Mouse (Mus musculus): ENCODE results near the gene Gm49510. TPM values are rescaled to one million over a fixed set of nuclear protein-coding genes. Genes with fewer than 3 reads are reported as not detected.
A peak's percentile ranks its signal among the peaks of the same experiment; 100 is the strongest.

The Gm49510 gene
- polyA plus RNA-seq, 1 experiment from 2014 or later = not detected

DNA sequence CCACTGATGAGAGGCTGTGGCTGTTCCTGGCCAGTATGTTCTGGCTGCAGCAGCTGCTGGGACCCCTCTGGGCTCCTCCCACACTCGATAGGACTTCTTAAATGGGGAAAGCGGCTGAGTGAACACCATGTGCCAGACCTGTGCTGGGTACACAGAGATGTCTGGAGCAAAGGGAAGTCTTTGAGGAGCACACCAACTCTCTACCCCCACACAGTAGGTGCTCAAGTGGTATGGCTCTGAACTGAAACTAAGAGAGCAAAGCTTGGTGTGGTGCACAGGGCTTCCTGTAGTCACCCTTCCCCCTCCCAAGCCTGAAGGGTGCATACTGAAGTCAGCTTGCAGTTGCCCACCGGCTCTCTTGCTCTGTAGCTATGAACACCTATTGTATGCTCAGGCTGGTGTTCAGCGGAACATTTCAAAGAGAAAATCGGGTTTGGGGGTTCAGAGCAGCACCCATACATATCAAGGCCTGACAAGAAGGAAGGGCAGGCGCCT is 913 bp upstream of the Gm49510 start:
- H3K27me3 ChIP-seq (ENCODE audit: control insufficient read depth, insufficient read depth, low read length) = no peaks in the 10 kb centered on the region
- WGBS = 39% methylated on average over 6 of the region's 6 CpGs
- H3K9ac ChIP-seq (ENCODE audit: low read length) = peak overlapping the region; percentile 87
- H3K27ac ChIP-seq (replicated peaks in 1 of 2; ENCODE audit: control insufficient read depth in 1 of 2, insufficient read depth in 1 of 2, low read depth in 2 of 2, low read length in 2 of 2) = peak overlapping the region in 1 of 2 experiments; percentile 80; a peak in 2 of 4 replicates
- ATAC-seq (ENCODE audit: insufficient number of reproducible peaks, insufficient read depth, low FRiP score, low read depth) = no peak
- H3K4me2 ChIP-seq (ENCODE audit: low read length) = peak overlapping the region; percentile 92
- no peaks in the 10 kb centered on the region for H3K9me3 ChIP-seq (ENCODE audit: control insufficient read depth, low read length)
- peaks cover 34% of the 10 kb centered on the region for H3K36me3 ChIP-seq (ENCODE audit: control insufficient read depth, insufficient read depth, low read length)
- H3K4me1 ChIP-seq (ENCODE audit: control insufficient read depth in 2 of 2, insufficient read depth in 2 of 2, low read length in 2 of 2) = peaks cover 45 to 66% of the 10 kb centered on the region in 2 experiments
- peak overlapping the region in 1 of 2 experiments; percentile 82; a peak in 2 of 4 replicates for H3K4me3 ChIP-seq (ENCODE audit: control insufficient read depth in 1 of 2, insufficient read depth in 1 of 2, low read depth in 1 of 2, low read length in 2 of 2)

DNA sequence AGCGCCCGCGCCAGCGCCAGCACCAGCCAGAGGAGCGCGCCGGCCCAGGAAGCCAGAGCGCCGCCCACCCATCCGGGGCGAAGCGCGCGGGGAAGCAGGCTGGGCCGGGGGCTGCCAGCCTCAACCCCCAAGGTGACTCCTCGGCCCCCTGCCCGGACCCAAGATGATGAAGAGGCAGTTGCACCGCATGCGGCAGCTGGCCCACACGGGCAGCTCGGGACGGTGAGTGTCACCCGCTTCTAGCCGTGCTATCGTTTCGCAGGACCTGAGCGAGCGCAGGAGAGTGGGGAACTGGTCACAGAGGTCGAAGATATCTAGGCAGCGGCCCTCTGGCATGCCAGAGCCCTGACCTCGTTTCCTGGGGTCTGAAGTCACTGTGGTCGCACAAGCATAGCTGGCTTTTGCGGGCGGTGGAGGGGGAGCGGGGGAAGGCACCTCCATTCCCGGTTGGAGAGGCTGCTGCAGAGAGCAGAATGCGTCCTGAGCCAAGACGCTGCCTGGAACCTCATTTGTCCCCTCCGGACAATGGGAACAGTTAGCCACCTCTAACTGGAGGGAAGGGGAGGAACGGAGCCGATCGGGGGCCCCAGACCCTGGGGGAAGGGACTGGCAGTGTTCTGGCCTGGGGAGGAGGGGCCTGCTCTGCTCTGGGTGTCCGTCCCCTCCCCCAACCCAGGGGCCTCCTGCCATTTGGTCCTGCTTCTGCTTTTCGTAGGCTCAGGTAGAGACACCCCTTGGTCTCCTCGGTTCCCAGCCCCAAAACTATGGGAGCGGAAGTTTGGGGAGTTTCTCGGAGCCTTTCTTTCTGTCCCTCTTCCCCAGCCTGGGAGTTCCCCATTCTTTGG is 495 bp downstream of the Gm49510 start, which contains the start of gene Sh3bp1:
Sh3bp1 (plus strand) TSS at position 29 of the 845 bp plus-strand sequence.
- H3K4me1 ChIP-seq (ENCODE audit: control insufficient read depth in 2 of 2, insufficient read depth in 2 of 2, low read length in 2 of 2) = peaks cover 31 to 52% of the 10 kb centered on the region in 2 experiments
- WGBS = under 1% methylated on average over 34 of the region's 47 CpGs

DNA sequence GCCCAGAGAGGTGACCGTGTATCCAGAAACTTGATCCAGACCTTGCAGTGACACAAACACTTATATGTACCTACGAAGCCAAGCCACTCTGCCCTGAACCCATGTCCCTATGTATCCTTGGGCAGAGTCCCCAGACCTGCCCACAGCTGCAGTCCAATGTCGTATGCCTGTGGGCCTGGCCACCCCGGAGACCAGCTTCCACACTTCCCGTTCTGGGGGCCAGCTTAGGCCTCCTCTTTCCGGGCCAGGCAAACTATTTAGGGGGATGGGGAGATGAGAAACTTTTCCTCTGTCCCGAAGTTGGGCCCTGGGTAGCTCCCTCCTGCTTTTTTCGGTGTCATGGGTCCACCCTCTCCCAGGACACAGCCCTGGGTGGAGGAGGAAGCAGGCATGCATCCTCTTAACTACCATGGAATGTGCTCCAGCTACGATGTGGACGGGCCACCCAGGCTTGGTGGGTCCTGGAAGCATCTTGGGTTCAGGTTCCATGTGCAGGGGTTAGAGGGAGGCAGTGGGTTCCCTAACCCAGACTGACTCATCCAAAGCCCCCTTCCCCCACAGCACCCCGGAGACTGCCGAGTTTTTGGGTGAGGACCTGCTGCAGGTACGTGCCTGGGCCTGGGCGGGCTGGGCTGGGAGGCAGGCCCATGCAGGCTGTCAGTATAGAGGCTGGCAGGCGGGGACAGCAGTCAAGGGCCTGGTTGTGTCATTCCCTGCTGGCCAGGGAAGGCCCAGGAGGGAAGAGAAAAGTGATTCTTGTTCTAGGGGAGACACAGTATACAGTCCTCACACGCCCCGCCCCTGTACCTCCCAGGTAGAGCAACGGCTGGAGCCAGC is 1.3 kb downstream of the Gm49510 start:
- Histone ChIP-seq H3K4me3 (ENCODE audit: control insufficient read depth in 1 of 2, insufficient read depth in 1 of 2, low read depth in 1 of 2, low read length in 2 of 2) (peak overlapping the region; percentile 82 to 95), H3K9me3 (ENCODE audit: control insufficient read depth, low read length) (no peaks in the 10 kb centered on the region), H3K4me1 (ENCODE audit: control insufficient read depth in 2 of 2, insufficient read depth in 2 of 2, low read length in 2 of 2) (peaks cover 28 to 47% of the 10 kb centered on the region in 2 experiments), H3K4me2 (ENCODE audit: low read length) (peak overlapping the region; percentile 92), H3K36me3 (ENCODE audit: control insufficient read depth, insufficient read depth, low read length) (peaks cover 43% of the 10 kb centered on the region), H3K27me3 (ENCODE audit: control insufficient read depth, insufficient read depth, low read length) (no peaks in the 10 kb centered on the region), H3K9ac (ENCODE audit: low read length) (peak overlapping the region; percentile 87), H3K27ac (replicated peaks in 1 of 2; ENCODE audit: control insufficient read depth in 1 of 2, insufficient read depth in 1 of 2, low read depth in 2 of 2, low read length in 2 of 2) (peak overlapping the region in 1 of 2 experiments; percentile 80; a peak in 3 of 4 replicates)
- no peak for ATAC-seq (ENCODE audit: insufficient number of reproducible peaks, insufficient read depth, low FRiP score, low read depth)
- 13% methylated on average over 18 of the region's 18 CpGs for WGBS

More for the DNA sequence above, 495 bp downstream of the Gm49510 start, which contains the start of gene Sh3bp1:
- Histone ChIP-seq H3K4me2 (ENCODE audit: low read length) (peak within 1 kb of the TSS; percentile 92), H3K27me3 (ENCODE audit: control insufficient read depth, insufficient read depth, low read length) (no peaks in the 10 kb centered on the region), H3K4me3 (ENCODE audit: control insufficient read depth in 1 of 2, insufficient read depth in 1 of 2, low read depth in 1 of 2, low read length in 2 of 2) (peak within 1 kb of the TSS; percentile 82 to 95), H3K9ac (ENCODE audit: low read length) (peak within 1 kb of the TSS; percentile 87), H3K9me3 (ENCODE audit: control insufficient read depth, low read length) (no peaks in the 10 kb centered on the region), H3K36me3 (ENCODE audit: control insufficient read depth, insufficient read depth, low read length) (peaks cover 39% of the 10 kb centered on the region), H3K27ac (replicated peaks in 1 of 2; ENCODE audit: control insufficient read depth in 1 of 2, insufficient read depth in 1 of 2, low read depth in 2 of 2, low read length in 2 of 2) (peak within 1 kb of the TSS; percentile 70 to 80)
- ATAC-seq (ENCODE audit: insufficient number of reproducible peaks, insufficient read depth, low FRiP score, low read depth) = no peak

DNA sequence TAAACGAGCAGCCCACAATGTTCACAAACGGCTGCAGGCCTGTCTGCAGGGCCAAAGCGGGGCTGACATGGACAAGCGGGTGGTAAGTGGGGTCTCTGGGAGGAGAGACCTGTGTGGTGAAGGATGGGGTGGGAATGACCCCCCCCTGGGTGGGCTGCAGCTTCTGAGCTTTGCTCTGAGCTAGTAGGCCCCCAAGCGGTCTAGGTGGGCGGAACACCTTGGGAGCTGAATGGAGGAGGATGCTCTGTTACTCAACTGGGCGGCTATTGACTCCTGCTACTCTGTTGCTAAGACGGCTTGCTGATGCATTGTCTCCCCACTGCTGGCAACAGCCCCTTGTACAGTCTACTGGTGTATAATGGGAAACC is 1.9 kb downstream of the Gm49510 start:
- ATAC-seq (ENCODE audit: insufficient number of reproducible peaks, insufficient read depth, low FRiP score, low read depth) = no peak

DNA sequence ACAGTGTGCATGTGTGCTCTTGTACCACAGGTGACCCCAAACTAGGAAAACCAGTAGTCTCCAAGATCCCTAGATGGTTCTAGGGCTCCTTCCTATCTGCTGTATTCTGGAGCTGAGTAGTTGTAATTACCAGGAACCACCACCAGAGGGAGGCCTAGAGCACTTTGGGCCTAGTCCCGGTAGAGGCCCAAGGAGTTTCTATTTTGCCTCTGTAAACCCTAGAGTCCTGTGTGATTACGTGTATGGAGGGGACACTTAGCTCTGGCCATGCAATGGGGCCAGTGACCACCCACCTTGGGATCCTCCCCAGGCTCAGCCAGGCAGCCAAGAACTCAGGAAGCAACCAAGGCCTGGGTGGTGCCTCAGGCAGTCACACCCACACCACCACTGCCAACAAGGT is 3.8 kb downstream of the Gm49510 start:
- 2% methylated on average over 2 of the region's 2 CpGs for WGBS
- Histone ChIP-seq H3K4me2 (ENCODE audit: low read length) (no peak overlapping the region), H3K9ac (ENCODE audit: low read length) (peak overlapping the region; percentile 56), H3K27ac (replicated peaks in 1 of 2; ENCODE audit: control insufficient read depth in 1 of 2, insufficient read depth in 1 of 2, low read depth in 2 of 2, low read length in 2 of 2) (no peak overlapping the region), H3K4me1 (ENCODE audit: control insufficient read depth in 2 of 2, insufficient read depth in 2 of 2, low read length in 2 of 2) (peaks cover 13 to 27% of the 10 kb centered on the region in 2 experiments), H3K9me3 (ENCODE audit: control insufficient read depth, low read length) (no peaks in the 10 kb centered on the region), H3K36me3 (ENCODE audit: control insufficient read depth, insufficient read depth, low read length) (peaks cover 64% of the 10 kb centered on the region), H3K4me3 (ENCODE audit: control insufficient read depth in 1 of 2, insufficient read depth in 1 of 2, low read depth in 1 of 2, low read length in 2 of 2) (no peak overlapping the region), H3K27me3 (ENCODE audit: control insufficient read depth, insufficient read depth, low read length) (no peaks in the 10 kb centered on the region)
- ATAC-seq (ENCODE audit: insufficient number of reproducible peaks, insufficient read depth, low FRiP score, low read depth) = no peak

More for the DNA sequence above, 1.9 kb downstream of the Gm49510 start:
- no peak overlapping the region for H3K27ac ChIP-seq (replicated peaks in 1 of 2; ENCODE audit: control insufficient read depth in 1 of 2, insufficient read depth in 1 of 2, low read depth in 2 of 2, low read length in 2 of 2)
- peaks cover 23 to 41% of the 10 kb centered on the region in 2 experiments for H3K4me1 ChIP-seq (ENCODE audit: control insufficient read depth in 2 of 2, insufficient read depth in 2 of 2, low read length in 2 of 2)
- peaks cover 46% of the 10 kb centered on the region for H3K36me3 ChIP-seq (ENCODE audit: control insufficient read depth, insufficient read depth, low read length)
- 58% methylated on average over 8 of the region's 8 CpGs for WGBS
- H3K4me3 ChIP-seq (ENCODE audit: control insufficient read depth in 1 of 2, insufficient read depth in 1 of 2, low read depth in 1 of 2, low read length in 2 of 2) = peak overlapping the region in 1 of 2 experiments; percentile 82; a peak in 1 of 4 replicates
- no peaks in the 10 kb centered on the region for H3K9me3 ChIP-seq (ENCODE audit: control insufficient read depth, low read length)
- peak overlapping the region; percentile 87; the same call in 1 of the 2 replicates for H3K9ac ChIP-seq (ENCODE audit: low read length)
- H3K4me2 ChIP-seq (ENCODE audit: low read length) = peak overlapping the region; percentile 92
- no peaks in the 10 kb centered on the region for H3K27me3 ChIP-seq (ENCODE audit: control insufficient read depth, insufficient read depth, low read length)

DNA sequence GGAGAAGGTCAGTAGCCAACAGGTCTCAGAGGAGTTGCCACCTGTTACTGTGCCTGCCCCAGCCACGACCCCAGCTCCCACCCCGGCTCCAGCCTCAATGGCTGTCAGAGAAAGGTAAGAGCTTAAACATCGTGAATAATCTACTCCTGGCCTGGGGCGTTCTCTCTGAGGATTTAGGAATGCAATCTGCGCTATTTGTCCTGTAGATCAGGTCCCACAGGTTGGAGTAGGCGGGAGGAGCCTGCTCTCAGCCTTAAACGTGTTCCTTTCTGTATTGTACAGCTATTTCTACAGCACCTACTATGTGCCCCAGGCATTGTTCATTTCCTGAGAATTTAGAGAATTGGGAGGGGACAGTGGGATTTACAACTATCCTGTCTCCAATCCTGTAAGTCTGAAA is 8.9 kb downstream of the Gm49510 start:
- peaks cover 0 to 3% of the 10 kb centered on the region in 2 experiments; a peak in 2 of 4 replicates for H3K4me1 ChIP-seq (ENCODE audit: control insufficient read depth in 2 of 2, insufficient read depth in 2 of 2, low read length in 2 of 2)
- H3K9ac ChIP-seq (ENCODE audit: low read length) = no peak overlapping the region
- WGBS = 78% methylated on average over 7 of the region's 7 CpGs
- no peaks in the 10 kb centered on the region for H3K9me3 ChIP-seq (ENCODE audit: control insufficient read depth, low read length)
- no peak overlapping the region for H3K27ac ChIP-seq (replicated peaks in 1 of 2; ENCODE audit: control insufficient read depth in 1 of 2, insufficient read depth in 1 of 2, low read depth in 2 of 2, low read length in 2 of 2)
- H3K4me2 ChIP-seq (ENCODE audit: low read length) = no peak overlapping the region
- no peak for ATAC-seq (ENCODE audit: insufficient number of reproducible peaks, insufficient read depth, low FRiP score, low read depth)
- H3K27me3 ChIP-seq (ENCODE audit: control insufficient read depth, insufficient read depth, low read length) = no peaks in the 10 kb centered on the region
- H3K4me3 ChIP-seq (ENCODE audit: control insufficient read depth in 1 of 2, insufficient read depth in 1 of 2, low read depth in 1 of 2, low read length in 2 of 2) = no peak overlapping the region
- H3K36me3 ChIP-seq (ENCODE audit: control insufficient read depth, insufficient read depth, low read length) = peaks cover 84% of the 10 kb centered on the region

DNA sequence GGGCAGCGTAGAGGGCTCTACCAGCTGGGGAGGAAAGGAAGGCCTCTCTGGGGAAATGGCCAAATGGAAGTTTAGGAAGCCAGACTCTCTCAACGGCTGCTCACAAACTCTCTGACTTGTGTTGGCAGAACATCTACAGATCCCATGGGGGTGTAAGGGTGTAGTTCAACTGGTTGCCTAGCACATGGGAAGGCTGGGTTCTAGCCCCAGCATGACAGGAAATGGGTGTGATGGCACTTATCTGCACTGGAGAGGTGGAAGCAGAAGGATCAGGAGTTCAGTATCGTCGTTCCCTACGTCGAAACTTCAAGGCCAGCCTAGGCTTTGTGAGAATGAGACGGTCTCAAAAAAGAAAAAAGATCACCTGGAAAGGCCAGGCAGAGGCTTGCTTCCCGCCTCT is 9.5 kb downstream of the Gm49510 start:
- no peak overlapping the region for H3K4me2 ChIP-seq (ENCODE audit: low read length)
- H3K27me3 ChIP-seq (ENCODE audit: control insufficient read depth, insufficient read depth, low read length) = no peaks in the 10 kb centered on the region
- H3K4me1 ChIP-seq (ENCODE audit: control insufficient read depth in 2 of 2, insufficient read depth in 2 of 2, low read length in 2 of 2) = peaks cover 0 to 3% of the 10 kb centered on the region in 2 experiments; a peak in 2 of 4 replicates
- no peak overlapping the region for H3K9ac ChIP-seq (ENCODE audit: low read length)
- peaks cover 78% of the 10 kb centered on the region for H3K36me3 ChIP-seq (ENCODE audit: control insufficient read depth, insufficient read depth, low read length)
- 74% methylated on average over 8 of the region's 8 CpGs for WGBS
- H3K4me3 ChIP-seq (ENCODE audit: control insufficient read depth in 1 of 2, insufficient read depth in 1 of 2, low read depth in 1 of 2, low read length in 2 of 2) = no peak overlapping the region
- H3K27ac ChIP-seq (replicated peaks in 1 of 2; ENCODE audit: control insufficient read depth in 1 of 2, insufficient read depth in 1 of 2, low read depth in 2 of 2, low read length in 2 of 2) = no peak overlapping the region
- no peaks in the 10 kb centered on the region for H3K9me3 ChIP-seq (ENCODE audit: control insufficient read depth, low read length)
- ATAC-seq (ENCODE audit: insufficient number of reproducible peaks, insufficient read depth, low FRiP score, low read depth) = no peak
